Mouse (Mus musculus): ENCODE results near the gene 4921504E06Rik. TPM values are rescaled to one million over a fixed set of nuclear protein-coding genes. Genes with fewer than 3 reads are reported as not detected.

4921504E06Rik gene
- polyA plus RNA-seq, 1 experiment: not detected

- no peaks in the 10 kb centered on the region for H3K79me2 ChIP-seq (ENCODE audit: control insufficient read depth, insufficient read depth)
- no peaks in the 10 kb centered on the region for H3K27me3 ChIP-seq (ENCODE audit: control insufficient read depth, insufficient read depth, insufficient read length)
These were observed 130.6 kb downstream of the 4921504E06Rik start for GRCm38 (mm10) chr2:19423086-19423485.

GRCm38 (mm10) chr2:19422226-19422625, 131.5 kb downstream of the 4921504E06Rik start:
- Histone ChIP-seq H3K27me3 (ENCODE audit: control insufficient read depth, insufficient read depth, insufficient read length) (no peaks in the 10 kb centered on the region), H3K4me3 (no peak overlapping the region), H3ac (ENCODE audit: control insufficient read depth, insufficient read length) (no peak overlapping the region), H3K79me2 (ENCODE audit: control insufficient read depth, insufficient read depth) (no peaks in the 10 kb centered on the region), H3K4me2 (ENCODE audit: low read depth) (no peak overlapping the region), H3K36me3 (ENCODE audit: control insufficient read depth, insufficient read depth) (no peaks in the 10 kb centered on the region)
- TF ChIP-seq TCF12 (IDR thresholded peaks at IDR 0.05; ENCODE audit: insufficient read depth, poor library complexity, severe bottlenecking): no peak
- TF ChIP-seq POLR2AphosphoS2 (IDR thresholded peaks at IDR 0.05; ENCODE audit: insufficient read length, low read depth): no peak
- no peak for TF ChIP-seq POLR2A (IDR thresholded peaks at IDR 0.05; ENCODE audit: insufficient read length, low read depth)
- TF ChIP-seq TCF3 (IDR thresholded peaks at IDR 0.05; ENCODE audit: insufficient read length, low read depth): no peak

More at GRCm38 (mm10) chr2:19423086-19423485, 130.6 kb downstream of the 4921504E06Rik start:
- no peak overlapping the region for H3K4me3 ChIP-seq
- H3ac ChIP-seq (ENCODE audit: control insufficient read depth, insufficient read length): no peak overlapping the region
- no peaks in the 10 kb centered on the region for H3K36me3 ChIP-seq (ENCODE audit: control insufficient read depth, insufficient read depth)
- H3K4me2 ChIP-seq (ENCODE audit: low read depth): no peak overlapping the region
- TF ChIP-seq TCF12 (IDR thresholded peaks at IDR 0.05; ENCODE audit: insufficient read depth, poor library complexity, severe bottlenecking) (no peak), MYOG (IDR thresholded peaks at IDR 0.05; ENCODE audit: control insufficient read depth in 1 of 3, insufficient read depth in 1 of 3, insufficient read length in 2 of 3, low read depth in 2 of 3) (no peak), CEBPB (IDR thresholded peaks at IDR 0.05; ENCODE audit: insufficient read depth, poor library complexity, severe bottlenecking) (no peak), MAX (IDR thresholded peaks at IDR 0.05; ENCODE audit: low read depth) (no peak), REST (IDR thresholded peaks at IDR 0.05; ENCODE audit: insufficient read depth, insufficient read length) (no peak), USF1 (IDR thresholded peaks at IDR 0.05; ENCODE audit: low read depth) (no peak), SRF (IDR thresholded peaks at IDR 0.05; ENCODE audit: control insufficient read depth, insufficient read length, low read depth) (no peak), TCF3 (IDR thresholded peaks at IDR 0.05; ENCODE audit: insufficient read length, low read depth) (no peak), MYOD1 (IDR thresholded peaks at IDR 0.05; ENCODE audit: control insufficient read depth in 1 of 3, insufficient read length in 2 of 3, low read depth in 2 of 3) (no peak), POLR2AphosphoS2 (IDR thresholded peaks at IDR 0.05; ENCODE audit: insufficient read length, low read depth) (no peak), POLR2A (IDR thresholded peaks at IDR 0.05; ENCODE audit: insufficient read length, low read depth) (no peak), E2F4 (IDR thresholded peaks at IDR 0.05; ENCODE audit: insufficient read depth) (no peak)

GRCm38 (mm10) chr2:19419686-19420345, 133.9 kb downstream of the 4921504E06Rik start:
- Histone ChIP-seq H3K79me2 (ENCODE audit: control insufficient read depth, insufficient read depth) (no peaks in the 10 kb centered on the region), H3K4me3 (no peak overlapping the region), H3K4me2 (ENCODE audit: low read depth) (no peak overlapping the region), H3K36me3 (ENCODE audit: control insufficient read depth, insufficient read depth) (no peaks in the 10 kb centered on the region), H3K27me3 (ENCODE audit: control insufficient read depth, insufficient read depth, insufficient read length) (no peaks in the 10 kb centered on the region), H3ac (ENCODE audit: control insufficient read depth, insufficient read length) (no peak overlapping the region)
- no peak for TF ChIP-seq REST (IDR thresholded peaks at IDR 0.05; ENCODE audit: insufficient read depth, insufficient read length)

GRCm38 (mm10) chr2:19416066-19416465, 137.6 kb downstream of the 4921504E06Rik start:
- no peaks in the 10 kb centered on the region for H3K79me2 ChIP-seq (ENCODE audit: control insufficient read depth, insufficient read depth)
- H3K4me2 ChIP-seq (ENCODE audit: low read depth): no peak overlapping the region
- H3K36me3 ChIP-seq (ENCODE audit: control insufficient read depth, insufficient read depth): no peaks in the 10 kb centered on the region
- H3K27me3 ChIP-seq (ENCODE audit: control insufficient read depth, insufficient read depth, insufficient read length): no peaks in the 10 kb centered on the region
- no peak for TF ChIP-seq MYOD1 (IDR thresholded peaks at IDR 0.05; ENCODE audit: control insufficient read depth in 1 of 3, insufficient read length in 2 of 3, low read depth in 2 of 3)
- no peak for TF ChIP-seq REST (IDR thresholded peaks at IDR 0.05; ENCODE audit: insufficient read depth, insufficient read length)
- no peak for TF ChIP-seq POLR2A (IDR thresholded peaks at IDR 0.05; ENCODE audit: insufficient read length, low read depth)
- TF ChIP-seq MAX (IDR thresholded peaks at IDR 0.05; ENCODE audit: low read depth): no peak
- TF ChIP-seq MYOG (IDR thresholded peaks at IDR 0.05; ENCODE audit: control insufficient read depth in 1 of 3, insufficient read depth in 1 of 3, insufficient read length in 2 of 3, low read depth in 2 of 3): no peak
- no peak for TF ChIP-seq SRF (IDR thresholded peaks at IDR 0.05; ENCODE audit: control insufficient read depth, insufficient read length, low read depth)
- TF ChIP-seq CEBPB (IDR thresholded peaks at IDR 0.05; ENCODE audit: insufficient read depth, poor library complexity, severe bottlenecking): no peak
- TF ChIP-seq TCF12 (IDR thresholded peaks at IDR 0.05; ENCODE audit: insufficient read depth, poor library complexity, severe bottlenecking): no peak
- TF ChIP-seq USF1 (IDR thresholded peaks at IDR 0.05; ENCODE audit: low read depth): no peak
- no peak for TF ChIP-seq E2F4 (IDR thresholded peaks at IDR 0.05; ENCODE audit: insufficient read depth)
- no peak for TF ChIP-seq POLR2AphosphoS2 (IDR thresholded peaks at IDR 0.05; ENCODE audit: insufficient read length, low read depth)
- no peak for TF ChIP-seq TCF3 (IDR thresholded peaks at IDR 0.05; ENCODE audit: insufficient read length, low read depth)
- H3K4me3 ChIP-seq: no peak overlapping the region
- no peak overlapping the region for H3ac ChIP-seq (ENCODE audit: control insufficient read depth, insufficient read length)

- peak overlapping the region; percentile 37 for H3K4me2 ChIP-seq (ENCODE audit: low read depth)
- TF ChIP-seq MAX (IDR thresholded peaks at IDR 0.05; ENCODE audit: low read depth) (no peak), POLR2AphosphoS2 (IDR thresholded peaks at IDR 0.05; ENCODE audit: insufficient read length, low read depth) (no peak)
- H3K79me2 ChIP-seq (ENCODE audit: control insufficient read depth, insufficient read depth): no peaks in the 10 kb centered on the region
- H3ac ChIP-seq (ENCODE audit: control insufficient read depth, insufficient read length): no peak overlapping the region
- H3K27me3 ChIP-seq (ENCODE audit: control insufficient read depth, insufficient read depth, insufficient read length): no peaks in the 10 kb centered on the region
- H3K4me3 ChIP-seq: no peak overlapping the region
- H3K36me3 ChIP-seq (ENCODE audit: control insufficient read depth, insufficient read depth): no peaks in the 10 kb centered on the region
These were observed 138.6 kb downstream of the 4921504E06Rik start for GRCm38 (mm10) chr2:19415063-19415521.

All from myocyte (in vitro differentiated cells).